Mouse (Mus musculus) adrenal gland, postnatal 36 days (tissue): ENCODE measurements around the gene Olfr1036. TPM values are rescaled to one million over a fixed set of nuclear protein-coding genes. Genes with fewer than 3 reads are reported as not detected.
"Not testable (repeated sequence)": the region's sequence is repeated elsewhere in the genome, so short reads cannot be mapped to it uniquely, and the experiment has no call there.

Experiments
- DNase-seq, 2 experiments: peaks; one replicate each; pipeline ENCODE4 v3.0.0; 2021; ENCODE audit warnings: mixed read lengths in 1 of 2
- long read RNA-seq, 2 experiments: library from polyadenylated mRNA; stranded (forward); transcript quantifications; one replicate each; pipeline ENCODE4 v2.0.0; 2021; ENCODE audit warnings: borderline sequencing depth in 2 of 2
- total RNA-seq, 2 experiments: library from RNA; stranded (reverse); gene quantifications; 2 replicates each; pipeline ENCODE4 v1.2.3; 2021

The Olfr1036 gene
- total RNA-seq, result not detected
- long read RNA-seq, experiment 1, result 0 reads
- long read RNA-seq, experiment 2, result 0 reads

DNA sequence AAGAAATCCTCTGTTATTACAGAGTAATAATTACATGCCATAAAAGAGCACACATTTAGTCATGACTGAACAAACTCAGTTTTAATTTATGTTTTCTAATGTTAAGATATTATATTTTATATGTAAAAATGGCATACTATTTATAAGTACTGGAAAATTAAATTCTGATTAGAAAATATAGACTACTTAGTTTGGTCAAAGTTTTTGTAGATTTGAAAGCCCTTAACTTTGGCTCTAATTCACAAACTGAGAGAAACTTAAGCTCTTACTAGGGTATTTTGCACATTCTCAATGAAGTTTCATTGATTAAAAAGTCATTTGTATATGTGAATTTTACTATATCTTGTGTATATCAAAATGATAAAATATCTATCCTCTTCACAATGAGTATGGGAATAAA lies at the start of gene Olfr1036:
Gene Olfr1036 (plus strand): TSS at position 301 of the 400 bp plus-strand sequence.
- not testable (repeated sequence) for DNase-seq

DNA sequence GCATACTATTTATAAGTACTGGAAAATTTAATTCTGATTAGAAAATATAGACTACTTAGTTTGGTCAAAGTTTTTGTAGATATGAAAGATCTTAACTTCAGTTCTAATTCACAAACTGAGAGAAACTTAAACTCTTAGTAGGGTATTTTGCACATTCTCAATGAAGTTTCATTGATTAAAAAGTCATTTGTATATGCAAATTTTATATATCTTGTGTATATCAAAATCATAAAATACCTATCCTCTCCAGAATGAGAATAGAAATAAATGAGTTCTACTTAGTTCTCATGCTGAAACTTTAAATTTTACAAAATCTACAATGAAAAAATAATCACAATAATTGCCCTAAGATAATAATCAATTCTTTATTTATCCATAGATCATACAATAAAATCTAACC lies 28.2 kb upstream of the Olfr1036 start, which contains the start of gene Olfr1034:
Gene Olfr1034 (plus strand): TSS at position 301 of the 400 bp plus-strand sequence.
- DNase-seq, result no peak

DNA sequence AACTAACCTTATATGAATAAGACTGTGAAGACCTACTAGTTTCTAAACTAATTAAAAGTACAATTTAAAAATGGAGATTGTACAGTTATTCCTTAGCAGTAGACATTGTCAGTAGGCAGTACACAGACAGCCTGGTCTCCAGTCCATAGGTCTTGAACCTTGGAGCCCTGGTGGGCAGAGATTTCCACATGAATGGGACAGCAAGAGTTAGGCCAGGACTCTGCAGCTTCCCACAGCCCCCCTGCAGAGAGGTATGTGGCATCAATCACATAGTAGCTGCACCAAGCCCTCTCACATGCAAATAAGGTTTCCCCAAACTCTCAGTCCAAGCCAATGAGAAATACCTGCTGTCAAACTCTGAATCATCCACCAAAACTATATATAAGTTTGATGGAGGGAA lies 23.0 kb upstream of the Olfr1036 start:
- DNase-seq, result not testable (repeated sequence)

DNA sequence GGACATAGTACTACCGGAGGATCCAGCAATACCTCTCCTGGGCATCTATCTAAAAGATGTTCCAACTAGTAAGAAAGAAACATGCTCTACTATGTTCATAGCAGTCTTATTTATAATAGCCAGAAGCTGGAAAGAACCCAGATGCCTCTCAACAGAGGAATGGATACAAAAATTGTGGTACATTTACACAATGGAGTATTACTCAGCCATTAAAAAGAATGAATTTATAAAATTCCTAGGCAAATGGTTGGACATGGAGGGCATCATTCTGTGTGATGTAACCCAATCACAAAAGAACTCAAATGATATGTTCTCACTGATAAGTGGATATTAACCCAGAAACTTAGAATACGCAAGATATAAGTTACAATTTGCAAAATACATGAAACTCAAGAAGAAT lies 10.0 kb upstream of the Olfr1036 start:
- not testable (repeated sequence) for DNase-seq

DNA sequence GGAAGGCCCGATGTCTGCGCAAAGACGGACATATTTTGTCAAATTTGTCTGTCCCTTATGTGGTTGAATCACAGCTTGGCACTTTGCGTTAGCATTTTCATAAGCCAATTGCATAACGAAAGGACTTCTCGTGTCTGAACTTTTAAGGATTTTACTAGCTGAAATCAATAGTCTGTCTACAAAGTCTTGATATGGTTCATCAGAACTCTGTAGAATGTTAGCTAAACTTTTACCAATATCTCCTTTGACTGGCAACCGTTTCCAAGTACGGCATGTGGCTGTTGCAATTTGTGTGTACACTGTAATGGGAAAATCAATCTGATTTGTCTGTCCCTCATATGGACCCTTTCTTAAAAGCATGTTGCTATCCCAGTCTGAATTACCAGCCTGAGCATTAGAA lies 3.6 kb upstream of the Olfr1036 start:
- DNase-seq, result no peak

DNA sequence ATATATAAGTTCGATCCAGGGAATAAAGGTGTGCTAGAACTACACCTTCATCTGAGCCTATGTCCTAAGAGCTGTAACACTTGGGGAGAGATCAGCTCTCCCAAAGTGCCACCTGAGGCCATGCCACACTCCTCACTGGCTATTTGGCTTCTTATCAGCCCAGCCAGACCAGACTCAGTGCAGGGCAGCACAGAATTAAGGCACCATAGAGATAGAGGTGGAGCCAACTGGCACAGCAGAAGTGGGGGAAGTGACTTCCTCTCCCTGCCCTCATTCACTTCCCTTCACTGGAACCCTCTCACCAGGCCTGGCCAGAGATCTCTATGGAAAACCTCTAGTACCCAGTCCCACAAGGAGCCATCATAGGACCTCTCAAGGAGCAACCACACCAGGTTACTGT lies 6.7 kb downstream of the Olfr1036 start:
- DNase-seq, result not testable (repeated sequence)

DNA sequence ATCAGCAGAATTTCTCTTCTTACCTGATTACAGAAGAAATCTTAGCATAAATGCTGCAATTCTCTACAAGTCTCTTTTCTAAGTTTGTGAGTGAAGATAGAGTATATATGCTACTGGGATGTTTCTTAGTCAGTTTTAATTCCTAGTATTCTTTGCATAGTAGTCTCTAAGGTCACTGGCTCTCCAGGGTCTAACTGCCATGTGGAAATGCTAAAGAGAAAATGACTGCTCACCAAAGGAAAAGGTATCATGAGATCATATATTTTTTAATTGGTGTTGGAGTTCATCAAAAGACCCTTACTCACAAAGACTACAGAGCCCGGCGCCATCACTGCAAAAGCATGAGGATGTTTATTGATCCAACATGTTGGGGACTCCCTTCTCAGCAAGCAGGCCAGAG lies 13.5 kb downstream of the Olfr1036 start, which contains the start of gene Olfr1037:
Gene Olfr1037 (minus strand): TSS at position 101 of the 400 bp plus-strand sequence.
- no peak for DNase-seq

Other genes starting within 250 kb of the Olfr1036 start
- gene Olfr1019, start 228.5 kb upstream of the Olfr1036 start, total RNA-seq, result not detected
- gene Olfr1020, start 227.0 kb upstream of the Olfr1036 start, total RNA-seq, result not detected
- not detected for gene Olfr1022, start 205.4 kb upstream of the Olfr1036 start, total RNA-seq
- gene Olfr1023, start 188.4 kb upstream of the Olfr1036 start, total RNA-seq, result not detected
- gene Olfr1024, start 168.9 kb upstream of the Olfr1036 start, total RNA-seq, result not detected
- gene Olfr1025-ps1, start 158.8 kb upstream of the Olfr1036 start, total RNA-seq, result not detected
- not detected for gene Olfr1026, start 152.4 kb upstream of the Olfr1036 start, total RNA-seq
- not detected for gene Olfr1028, start 123.6 kb upstream of the Olfr1036 start, total RNA-seq
- gene Olfr1029, start 100.1 kb upstream of the Olfr1036 start, total RNA-seq, result not detected
- not detected for gene Olfr1030, start 94.7 kb upstream of the Olfr1036 start, total RNA-seq
- gene Olfr1031, start 83.7 kb upstream of the Olfr1036 start, total RNA-seq, result not detected
- gene Olfr1032, start 68.5 kb upstream of the Olfr1036 start, total RNA-seq, result not detected
- 1 to 10 TPM; 4.8 to 5.8 TPM for gene Olfr1033, start 53.4 kb upstream of the Olfr1036 start, total RNA-seq
- under 1 TPM in 1 of 2 experiments, not detected in 1; 0.33 TPM for gene Olfr1034, start 28.1 kb upstream of the Olfr1036 start, total RNA-seq
- gene Olfr1037, start 13.4 kb downstream of the Olfr1036 start, total RNA-seq, result not detected
- gene Olfr1039, start 61.9 kb downstream of the Olfr1036 start, total RNA-seq, result not detected
- gene Olfr1040, start 72.7 kb downstream of the Olfr1036 start, total RNA-seq, result not detected
- gene Olfr1042, start 87.8 kb downstream of the Olfr1036 start, total RNA-seq, result not detected
- not detected for gene Olfr1043, start 93.5 kb downstream of the Olfr1036 start, total RNA-seq
- not detected for gene Olfr1044, start 103.8 kb downstream of the Olfr1036 start, total RNA-seq
- gene Olfr52, start 111.7 kb downstream of the Olfr1036 start, total RNA-seq, result not detected
- not detected for gene Olfr1045, start 129.0 kb downstream of the Olfr1036 start, total RNA-seq
- not detected for gene Olfr1046, start 145.3 kb downstream of the Olfr1036 start, total RNA-seq
- not detected for gene Olfr1047, start 157.4 kb downstream of the Olfr1036 start, total RNA-seq
- gene Olfr1048, start 166.3 kb downstream of the Olfr1036 start, total RNA-seq, result not detected
- gene Olfr1049, start 184.3 kb downstream of the Olfr1036 start, total RNA-seq, result not detected
- gene Olfr1051, start 205.1 kb downstream of the Olfr1036 start, total RNA-seq, result not detected
- not detected for gene Olfr1052, start 218.5 kb downstream of the Olfr1036 start, total RNA-seq
- gene Olfr1053, start 241.3 kb downstream of the Olfr1036 start, total RNA-seq, result not detected